Mouse (Mus musculus) spleen, adult 2 months (tissue): ENCODE results near the gene Lst1.

Experiments
- CTCF ChIP-seq: fragments of 200-500 bp; IDR thresholded peaks from 2 replicates; pipeline ENCODE4 v1.5.1; 2011; ENCODE audit warnings: mild to moderate bottlenecking, inconsistent platforms; ENCODE audit not compliant: insufficient read depth, insufficient read length, insufficient replicate concordance; ENCODE audit errors: extremely low read depth
- POLR2A ChIP-seq: fragments of 200-500 bp; IDR thresholded peaks from 2 replicates; pipeline ENCODE4 v1.6.1; 2011; ENCODE audit warnings: low read depth, low read length, inconsistent platforms

DNA sequence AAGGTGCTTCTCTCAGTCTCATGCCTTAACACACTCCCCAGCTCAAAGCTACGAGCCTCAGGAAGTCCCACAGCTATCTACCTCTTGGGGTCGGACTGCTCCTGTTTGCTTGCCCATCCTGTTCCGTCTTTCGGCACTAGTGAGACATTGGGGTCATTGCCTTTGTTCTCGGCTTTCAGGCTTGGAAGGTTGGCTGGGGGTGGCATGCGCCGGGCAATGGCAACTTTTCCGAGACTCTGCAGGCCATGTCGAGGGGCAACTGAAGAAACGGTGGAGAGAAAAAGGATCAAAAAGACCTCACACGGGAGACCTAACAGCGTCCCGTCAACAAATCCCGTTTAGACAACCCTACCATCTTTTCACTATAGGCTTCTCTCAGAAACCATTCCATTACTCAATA, 26.1 kb downstream of the Lst1 start:
- TF ChIP-seq POLR2A (no peak), CTCF (no peak)
